Mouse (Mus musculus) urinary bladder, postnatal 10 days (tissue): Measurements from ENCODE around the gene Bysl.
"Not testable (repeated sequence)": the region's sequence is repeated elsewhere in the genome, so short reads cannot be mapped to it uniquely, and the experiment has no call there.

Experiments
- DNase-seq: peaks from one replicate; pipeline ENCODE4 v3.0.0; 2022; ENCODE audit warnings: low spot score

The Bysl gene

GRCm38 (mm10) chr17:47610849-47611660 lies at the start of gene Bysl, which contains the start of the genes Med20 and Gm20517:
Bysl (minus strand) TSS chr17:47611492.
Med20 (plus strand) TSS chr17:47611582.
Gm20517 (plus strand) TSS chr17:47611589.
- peak; percentile 92 for DNase-seq

GRCm38 (mm10) chr17:47658741-47659243 lies 47.5 kb upstream of the Bysl start:
- no peak for DNase-seq

GRCm38 (mm10) chr17:47657901-47658300 lies 46.6 kb upstream of the Bysl start:
- DNase-seq = no peak

- no peak for DNase-seq
Measured at GRCm38 (mm10) chr17:47655697-47656096, 44.4 kb upstream of the Bysl start.

DNA sequence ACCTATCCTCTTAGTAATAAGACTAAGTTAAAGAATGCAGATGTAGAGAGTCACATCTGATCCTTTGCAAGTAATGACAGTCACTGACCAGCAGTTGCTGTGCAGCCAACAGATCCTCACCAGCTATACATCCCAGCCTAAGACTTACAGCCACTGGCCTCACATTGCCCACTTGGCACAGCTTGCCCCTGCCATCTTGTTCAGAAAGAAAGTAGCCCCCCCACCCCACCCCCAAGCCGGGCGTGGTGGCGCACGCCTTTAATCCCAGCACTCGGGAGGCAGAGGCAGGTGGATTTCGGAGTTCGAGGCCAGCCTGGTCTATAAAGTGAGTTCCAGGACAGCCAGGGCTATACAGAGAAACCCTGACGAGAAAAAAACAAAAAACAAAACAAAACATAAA lies 43.1 kb upstream of the Bysl start:
- DNase-seq = not testable (repeated sequence)

DNA sequence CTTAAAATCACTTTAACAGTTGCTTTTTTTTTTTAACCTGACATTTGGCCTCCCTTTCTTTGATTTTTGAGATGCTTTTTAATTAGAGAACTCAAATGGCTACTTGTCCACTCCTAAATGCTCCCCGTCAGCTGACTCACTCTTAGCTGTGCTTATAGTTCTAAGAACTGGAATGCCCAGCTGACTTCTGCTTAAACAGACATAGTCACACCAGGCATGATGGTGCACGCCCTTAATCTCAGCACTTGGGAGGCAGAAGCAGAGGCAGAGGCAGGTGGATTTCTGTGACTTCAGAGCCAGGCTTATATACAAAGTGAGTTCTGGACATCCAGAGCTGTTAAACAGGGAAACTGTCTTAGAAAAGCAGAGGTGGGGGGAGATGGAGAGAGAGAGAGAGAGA lies 40.7 kb upstream of the Bysl start:
- no peak for DNase-seq

- DNase-seq = no peak
Measured at GRCm38 (mm10) chr17:47648966-47649365, 37.7 kb upstream of the Bysl start.

GRCm38 (mm10) chr17:47646683-47647082 lies 35.4 kb upstream of the Bysl start:
- no peak for DNase-seq

- DNase-seq = no peak
Measured at GRCm38 (mm10) chr17:47642992-47643391, 31.7 kb upstream of the Bysl start.

- DNase-seq = no peak
Measured at GRCm38 (mm10) chr17:47633999-47634770, 22.9 kb upstream of the Bysl start.

- DNase-seq = no peak
Measured at GRCm38 (mm10) chr17:47632181-47632840, 21.0 kb upstream of the Bysl start.

DNA sequence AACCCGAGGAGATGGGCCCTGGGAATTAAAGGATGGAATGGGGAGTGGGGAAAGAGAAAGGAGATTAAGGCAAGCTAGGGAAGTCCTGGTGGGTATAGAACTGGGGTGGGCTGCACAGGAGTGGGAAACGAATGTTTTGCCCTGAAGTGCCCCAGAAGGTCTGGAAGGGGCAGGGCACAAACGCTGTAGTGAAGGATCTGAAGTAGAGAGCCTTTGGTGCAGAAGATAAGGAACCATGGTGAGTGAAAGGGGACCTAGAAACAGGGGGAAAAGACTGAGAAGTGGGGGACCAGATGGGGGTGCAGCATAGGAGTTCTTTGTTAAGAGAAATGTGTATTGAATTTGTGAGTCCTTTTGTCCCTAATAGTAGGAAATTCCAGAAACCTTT lies 19.4 kb upstream of the Bysl start, which contains the start of gene Usp49:
Gene Usp49, plus strand, starts transcription at position 13 of the 388 bp plus-strand sequence.
- DNase-seq = no peak

- DNase-seq = no peak
Measured at GRCm38 (mm10) chr17:47629717-47630677, 18.7 kb upstream of the Bysl start.

- peak; percentile 81 for DNase-seq
Measured at GRCm38 (mm10) chr17:47628851-47629676, 17.8 kb upstream of the Bysl start.

DNA sequence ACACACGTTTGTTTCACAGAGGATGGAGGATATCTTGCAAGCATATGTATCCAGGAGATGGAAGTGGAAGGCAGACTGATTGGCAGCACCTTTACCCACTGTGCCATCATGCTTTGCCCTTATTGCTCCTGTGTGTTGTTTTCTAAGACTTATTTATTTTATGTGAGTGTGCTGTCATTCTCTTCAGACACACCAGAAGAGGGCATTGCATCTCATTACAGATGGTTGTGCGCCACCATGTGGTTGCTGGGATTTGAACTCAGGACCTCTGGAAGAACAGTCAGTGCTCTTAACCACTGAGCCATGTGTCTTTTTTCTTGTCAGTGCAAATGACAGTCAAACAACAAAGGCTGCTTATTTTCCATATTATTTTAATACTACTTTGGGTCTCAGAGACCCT lies 16.5 kb upstream of the Bysl start:
- DNase-seq = no peak

GRCm38 (mm10) chr17:47626031-47626430 lies 14.7 kb upstream of the Bysl start:
- no peak for DNase-seq

DNA sequence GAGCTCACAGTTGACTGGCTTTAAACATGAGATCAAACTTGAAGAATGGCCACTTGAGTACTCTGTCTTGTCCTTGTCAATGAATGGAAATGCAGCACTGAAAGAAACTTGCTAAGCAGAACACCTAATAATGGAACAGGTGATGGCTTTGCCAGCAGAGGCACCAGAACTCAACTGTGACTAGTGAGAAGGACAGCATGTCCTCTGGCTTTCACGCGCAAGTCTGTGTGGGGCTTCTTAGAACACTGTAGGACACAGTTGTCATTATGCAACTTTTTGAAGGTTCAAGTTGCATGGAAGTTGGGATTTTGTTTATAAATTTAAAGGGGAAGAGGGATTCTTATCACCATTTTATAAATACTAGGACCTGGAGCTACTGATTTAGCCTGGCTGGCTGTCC lies 13.8 kb upstream of the Bysl start:
- DNase-seq = no peak

GRCm38 (mm10) chr17:47624572-47624971 lies 13.3 kb upstream of the Bysl start:
- DNase-seq = not testable (repeated sequence)

DNA sequence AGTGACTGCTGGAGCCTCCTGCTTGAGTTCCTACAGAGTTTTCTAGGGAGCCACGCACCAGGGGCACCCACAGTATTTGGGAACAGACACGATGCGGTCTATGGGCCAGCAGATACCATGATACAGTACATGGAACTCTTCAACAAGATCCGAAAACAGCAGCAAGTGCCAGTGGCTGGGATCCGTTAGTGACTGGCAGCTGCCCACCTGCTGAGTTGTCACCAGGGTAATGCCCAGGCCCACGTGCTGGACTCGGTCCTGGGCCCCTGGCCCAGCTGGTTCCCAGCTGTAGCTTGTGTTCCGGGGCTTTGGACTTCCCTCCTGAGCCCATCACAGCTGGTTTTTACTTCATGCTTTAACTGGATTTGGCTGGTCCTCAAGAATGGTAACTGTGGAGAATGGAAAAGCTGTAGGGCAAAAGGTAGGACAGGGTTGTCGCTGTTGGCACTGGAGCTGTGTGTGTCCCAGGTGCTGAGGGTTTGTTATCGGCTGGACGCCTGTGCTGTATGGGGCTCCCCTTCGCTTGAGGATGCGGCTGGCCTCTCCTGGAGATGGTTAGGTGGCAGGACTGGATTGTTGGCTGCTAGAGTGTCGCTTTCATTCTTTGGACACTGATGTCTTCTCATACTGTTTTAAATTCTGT lies 11.7 kb upstream of the Bysl start:
- no peak for DNase-seq
